Mouse (Mus musculus) lung, embryonic 15.5 days (tissue): ENCODE results near the gene Oser1. TPM values are rescaled to one million over a fixed set of nuclear protein-coding genes. Genes with fewer than 3 reads are reported as not detected.

Source experiments
- ATAC-seq: fragments of 200-750 bp; cut with Nextera tagmentation; 2 replicates; pipeline ENCODE4 v1.8.0; 2017; ENCODE audit warnings: moderate number of reproducible peaks, borderline replicate concordance; ENCODE audit not compliant: low FRiP score, low TSS enrichment; ENCODE audit errors: extremely low read depth
- H3K27ac ChIP-seq: fragments of 300-500 bp; sonication (generic); 2 replicates; pipeline ENCODE4 v1.5.1; 2015; ENCODE audit warnings: moderate library complexity, mild to moderate bottlenecking, inconsistent platforms
- H3K27me3 ChIP-seq: fragments of 300-500 bp; sonication (generic); 2 replicates; pipeline ENCODE4 v1.6.1; 2015; ENCODE audit warnings: inconsistent platforms
- H3K36me3 ChIP-seq: fragments of 300-500 bp; sonication (generic); 2 replicates; pipeline ENCODE4 v1.6.1; 2015; ENCODE audit warnings: inconsistent platforms
- H3K4me1 ChIP-seq: fragments of 300-500 bp; sonication (generic); 2 replicates; pipeline ENCODE4 v1.6.1; 2015; ENCODE audit warnings: inconsistent platforms
- H3K4me2 ChIP-seq: fragments of 300-500 bp; sonication (generic); 2 replicates; pipeline ENCODE4 v1.6.1; 2015; ENCODE audit warnings: inconsistent platforms, mild to moderate bottlenecking, moderate library complexity
- H3K4me3 ChIP-seq: fragments of 300-500 bp; sonication (generic); 2 replicates; pipeline ENCODE4 v1.5.1; 2015; ENCODE audit warnings: mild to moderate bottlenecking, inconsistent platforms
- H3K9ac ChIP-seq: fragments of 300-500 bp; sonication (generic); 2 replicates; pipeline ENCODE4 v1.6.1; 2015; ENCODE audit warnings: inconsistent platforms
- H3K9me3 ChIP-seq: fragments of 300-500 bp; sonication (generic); 2 replicates; pipeline ENCODE4 v1.6.1; 2016; ENCODE audit warnings: inconsistent platforms
- WGBS: fragments of 180-500 bp; shearing (Covaris S2); methylation state at CpG from one replicate; pipeline ENCODE4 v1.1.7; 2015; 5-methylcytosine and 5-hydroxymethylcytosine counted together
- polyA plus RNA-seq: library from polyadenylated mRNA; unstranded; fragments of >200 nt; fragmentation: Nextera tagmentation; extraction: Ambion mirVana; gene quantifications from 2 replicates; pipeline ENCODE4 v1.2.1, GENCODE M21; 2015

Gene Oser1
- polyA plus RNA-seq, 1 experiment from 2014 or later: 94.5 TPM

GRCm38 (mm10) chr2:163397071-163397470 lies 27.4 kb downstream of the Oser1 start:
- 85% methylated on average over 19 of the region's 19 CpGs for WGBS
- Histone ChIP-seq H3K9me3 (no peaks in the 10 kb centered on the region), H3K4me2 (peak overlapping the region; percentile 48), H3K9ac (no peak overlapping the region), H3K4me1 (0 out of 2 replicates have a peak, but pooled peaks cover 4% of the 10 kb centered on the region), H3K36me3 (no peaks in the 10 kb centered on the region), H3K4me3 (peak overlapping the region; percentile 39), H3K27ac (no peak overlapping the region), H3K27me3 (no peaks in the 10 kb centered on the region)
- ATAC-seq: 0 out of 2 replicates have a peak, but pooled peaks have one; percentile 16

GRCm38 (mm10) chr2:163394977-163395376 lies 29.5 kb downstream of the Oser1 start:
- no peak overlapping the region for H3K27ac ChIP-seq
- no peaks in the 10 kb centered on the region for H3K36me3 ChIP-seq
- H3K4me3 ChIP-seq: 0 out of 2 replicates have a peak overlapping the region, but pooled peaks have one; percentile 1
- no peaks in the 10 kb centered on the region for H3K9me3 ChIP-seq
- H3K27me3 ChIP-seq: no peaks in the 10 kb centered on the region
- WGBS: 62% methylated on average over 6 of the region's 6 CpGs
- no peak for ATAC-seq
- H3K4me2 ChIP-seq: peak overlapping the region; percentile 24; the same call in 1 of the 2 replicates
- no peak overlapping the region for H3K9ac ChIP-seq
- H3K4me1 ChIP-seq: 0 out of 2 replicates have a peak, but pooled peaks cover 4% of the 10 kb centered on the region

GRCm38 (mm10) chr2:163393976-163394375 lies 30.5 kb downstream of the Oser1 start:
- WGBS: 59% methylated on average over 6 of the region's 6 CpGs
- Histone ChIP-seq H3K4me2 (peak overlapping the region; percentile 4; the same call in 1 of the 2 replicates), H3K9ac (no peak overlapping the region)

GRCm38 (mm10) chr2:163393241-163393640 lies 31.3 kb downstream of the Oser1 start:
- WGBS: 87% methylated on average over 10 of the region's 10 CpGs

More at GRCm38 (mm10) chr2:163393976-163394375, 30.5 kb downstream of the Oser1 start:
- no peak for ATAC-seq
- H3K36me3 ChIP-seq: no peaks in the 10 kb centered on the region
- H3K27me3 ChIP-seq: no peaks in the 10 kb centered on the region
- 0 out of 2 replicates have a peak, but pooled peaks cover 4% of the 10 kb centered on the region for H3K4me1 ChIP-seq
- H3K27ac ChIP-seq: no peak overlapping the region
- no peaks in the 10 kb centered on the region for H3K9me3 ChIP-seq
- H3K4me3 ChIP-seq: no peak overlapping the region

GRCm38 (mm10) chr2:163392436-163392835 lies 32.1 kb downstream of the Oser1 start:
- 57% methylated on average over 6 of the region's 6 CpGs for WGBS
- no peak overlapping the region for H3K4me3 ChIP-seq
- no peak overlapping the region for H3K27ac ChIP-seq
- peak; percentile 58; the same call in 1 of the 2 replicates for ATAC-seq
- no peaks in the 10 kb centered on the region for H3K9me3 ChIP-seq
- no peak overlapping the region for H3K4me2 ChIP-seq
- no peaks in the 10 kb centered on the region for H3K36me3 ChIP-seq
- no peaks in the 10 kb centered on the region for H3K27me3 ChIP-seq
- no peaks in the 10 kb centered on the region for H3K4me1 ChIP-seq
- no peak overlapping the region for H3K9ac ChIP-seq

More at GRCm38 (mm10) chr2:163393241-163393640, 31.3 kb downstream of the Oser1 start:
- no peaks in the 10 kb centered on the region for H3K9me3 ChIP-seq
- no peak overlapping the region for H3K27ac ChIP-seq
- ATAC-seq: no peak
- H3K4me3 ChIP-seq: no peak overlapping the region
- no peaks in the 10 kb centered on the region for H3K36me3 ChIP-seq
- no peaks in the 10 kb centered on the region for H3K4me1 ChIP-seq
- H3K27me3 ChIP-seq: no peaks in the 10 kb centered on the region
- no peak overlapping the region for H3K9ac ChIP-seq
- H3K4me2 ChIP-seq: no peak overlapping the region

- no peak overlapping the region; the same call in 1 of the 2 replicates for H3K27ac ChIP-seq
- H3K36me3 ChIP-seq: no peaks in the 10 kb centered on the region
- no peaks in the 10 kb centered on the region for H3K27me3 ChIP-seq
- H3K4me3 ChIP-seq: no peak overlapping the region
- peak; percentile 36; the same call in 1 of the 2 replicates for ATAC-seq
- no peaks in the 10 kb centered on the region for H3K9me3 ChIP-seq
- peaks cover 9% of the 10 kb centered on the region for H3K4me1 ChIP-seq
- WGBS: 52% methylated on average over 15 of the region's 15 CpGs
- H3K9ac ChIP-seq: 0 out of 2 replicates have a peak overlapping the region, but pooled peaks have one; percentile 13
- no peak overlapping the region for H3K4me2 ChIP-seq
Measured at GRCm38 (mm10) chr2:163386423-163387190, 37.9 kb downstream of the Oser1 start.

- peaks cover 9% of the 10 kb centered on the region for H3K4me1 ChIP-seq
- WGBS: 82% methylated on average over 6 of the region's 6 CpGs
- no peaks in the 10 kb centered on the region for H3K36me3 ChIP-seq
- no peak overlapping the region for H3K4me2 ChIP-seq
- no peak overlapping the region for H3K4me3 ChIP-seq
- no peaks in the 10 kb centered on the region for H3K9me3 ChIP-seq
- no peak overlapping the region for H3K9ac ChIP-seq
- no peaks in the 10 kb centered on the region for H3K27me3 ChIP-seq
- H3K27ac ChIP-seq: no peak overlapping the region
- no peak for ATAC-seq
Measured at GRCm38 (mm10) chr2:163385126-163385525, 39.4 kb downstream of the Oser1 start.

GRCm38 (mm10) chr2:163381246-163381645 lies 43.3 kb downstream of the Oser1 start:
- Histone ChIP-seq H3K9me3 (no peaks in the 10 kb centered on the region), H3K9ac (no peak overlapping the region), H3K4me1 (no peaks in the 10 kb centered on the region), H3K27me3 (peaks cover 5% of the 10 kb centered on the region), H3K27ac (no peak overlapping the region), H3K4me3 (no peak overlapping the region), H3K36me3 (no peaks in the 10 kb centered on the region), H3K4me2 (no peak overlapping the region)
- no peak for ATAC-seq
- 75% methylated on average over 8 of the region's 8 CpGs for WGBS

GRCm38 (mm10) chr2:163379366-163379765 lies 45.1 kb downstream of the Oser1 start:
- no peak for ATAC-seq
- H3K4me2 ChIP-seq: no peak overlapping the region
- H3K9ac ChIP-seq: no peak overlapping the region
- no peaks in the 10 kb centered on the region for H3K4me1 ChIP-seq
- H3K4me3 ChIP-seq: no peak overlapping the region
- no peaks in the 10 kb centered on the region for H3K36me3 ChIP-seq
- peaks cover 23% of the 10 kb centered on the region for H3K27me3 ChIP-seq
- 75% methylated on average over 5 of the region's 5 CpGs for WGBS
- H3K9me3 ChIP-seq: no peaks in the 10 kb centered on the region
- H3K27ac ChIP-seq: no peak overlapping the region

- WGBS: 34% methylated on average over 33 of the region's 33 CpGs
- Histone ChIP-seq H3K9ac (no peak overlapping the region), H3K27ac (no peak overlapping the region), H3K27me3 (peaks cover 23% of the 10 kb centered on the region), H3K4me1 (no peaks in the 10 kb centered on the region), H3K9me3 (no peaks in the 10 kb centered on the region), H3K36me3 (no peaks in the 10 kb centered on the region), H3K4me2 (no peak overlapping the region), H3K4me3 (no peak overlapping the region)
- ATAC-seq: no peak
Measured at GRCm38 (mm10) chr2:163376082-163376481, 48.4 kb downstream of the Oser1 start.

- no peaks in the 10 kb centered on the region for H3K36me3 ChIP-seq
- WGBS: 48% methylated on average over 35 of the region's 35 CpGs
- no peak overlapping the region for H3K4me2 ChIP-seq
Measured at GRCm38 (mm10) chr2:163375468-163375867, 49.0 kb downstream of the Oser1 start.

GRCm38 (mm10) chr2:163372627-163373026 lies 51.9 kb downstream of the Oser1 start:
- H3K27me3 ChIP-seq: peaks cover 23% of the 10 kb centered on the region
- H3K4me3 ChIP-seq: no peak overlapping the region
- no peak overlapping the region for H3K9ac ChIP-seq
- ATAC-seq: no peak
- WGBS: 91% methylated on average over 1 of the region's 1 CpGs
- H3K27ac ChIP-seq: no peak overlapping the region
- no peaks in the 10 kb centered on the region for H3K36me3 ChIP-seq
- no peaks in the 10 kb centered on the region for H3K4me1 ChIP-seq
- H3K4me2 ChIP-seq: no peak overlapping the region
- no peaks in the 10 kb centered on the region for H3K9me3 ChIP-seq

More at GRCm38 (mm10) chr2:163375468-163375867, 49.0 kb downstream of the Oser1 start:
- no peak for ATAC-seq
- Histone ChIP-seq H3K9ac (no peak overlapping the region), H3K27me3 (peaks cover 23% of the 10 kb centered on the region), H3K9me3 (no peaks in the 10 kb centered on the region), H3K27ac (no peak overlapping the region), H3K4me1 (no peaks in the 10 kb centered on the region), H3K4me3 (no peak overlapping the region)
